9 mouse cellular contexts compared by ENCODE assay signal in the genomic region with DNA sequence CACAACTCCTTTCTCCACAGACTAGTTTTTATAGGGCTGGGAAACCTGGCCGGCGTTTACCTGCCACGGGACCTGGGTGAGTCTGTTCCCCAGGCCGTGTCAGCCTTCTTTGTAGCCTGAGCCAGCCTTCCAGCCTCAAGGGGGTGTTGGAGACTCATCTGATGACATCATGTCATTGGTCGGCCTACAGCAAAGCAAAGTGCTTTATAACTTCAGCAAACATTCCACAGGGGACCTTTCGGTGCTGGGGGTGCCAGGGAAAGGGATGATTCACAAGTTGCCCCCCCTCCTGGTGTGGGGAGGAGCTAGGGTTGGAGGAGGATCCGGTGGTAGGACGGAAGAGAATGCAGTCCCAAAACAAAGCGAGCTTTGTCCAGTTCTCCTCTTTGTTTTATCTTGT. TPM values are rescaled to one million over a fixed set of nuclear protein-coding genes. Genes with fewer than 3 reads are reported as not detected.
DNase-seq lines count a peak whose midpoint lies in the region; ATAC-seq and TF ChIP-seq lines count a peak whose summit lies in the region.
"Had no signal": no experiment of that assay in that cellular context is flagged by ENCODE, and none has a peak within 500 bp of the region (broad histone marks: within the 10 kb centered on the region; RNA-seq: fewer than 3 reads in every experiment).

No protein-coding gene starts in this region.

- DNase-seq in forebrain, postnatal 0 days: no peak
- DNase-seq in brain, adult 2 months (ENCODE audit: low read depth, low spot score): peak; percentile 91
- peak; percentile 64 to 74 for DNase-seq in heart, postnatal 14 days
- peak; percentile 70 to 81 for DNase-seq in kidney, postnatal 4 days
- DNase-seq in cerebellum, postnatal 36 days: no peak

- no peak overlapping the region for H3K9ac ChIP-seq in forebrain, postnatal 0 days
- no peak overlapping the region for H3K9ac ChIP-seq in forebrain, embryonic 13.5 days
- no peak overlapping the region for H3K9ac ChIP-seq in neural tube, embryonic 13.5 days

- H3K4me2 ChIP-seq in forebrain, postnatal 0 days (ENCODE audit: low read depth): 0 out of 2 replicates have a peak overlapping the region, but pooled peaks have one; percentile 65
- no peak overlapping the region for H3K4me2 ChIP-seq in forebrain, embryonic 13.5 days
- H3K4me2 ChIP-seq in neural tube, embryonic 13.5 days: peak overlapping the region; percentile 70

- no peak for TF ChIP-seq CTCF in forebrain, postnatal 0 days (IDR thresholded peaks at IDR 0.05; ENCODE audit: low read depth)

- 0 out of 2 replicates have a peak, but pooled peaks cover 7% of the 10 kb centered on the region for H3K4me1 ChIP-seq in forebrain, postnatal 0 days (ENCODE audit: insufficient read depth)
- peaks cover 36% of the 10 kb centered on the region for H3K4me1 ChIP-seq in forebrain, embryonic 13.5 days
- H3K4me1 ChIP-seq in neural tube, embryonic 13.5 days (replicated peaks): peaks cover 63% of the 10 kb centered on the region

- no peak for ATAC-seq in forebrain, postnatal 0 days
- ATAC-seq in forebrain, embryonic 13.5 days: no peak
- ATAC-seq in neural tube, embryonic 13.5 days (ENCODE audit: low read depth): no peak
- ATAC-seq in frontal cortex, adult (ENCODE audit: low TSS enrichment): no peak

- H3K27me3 ChIP-seq in forebrain, postnatal 0 days (ENCODE audit: insufficient read depth, low read length): peaks cover 13% of the 10 kb centered on the region
- peaks cover 67% of the 10 kb centered on the region for H3K27me3 ChIP-seq in forebrain, embryonic 13.5 days
- H3K27me3 ChIP-seq in neural tube, embryonic 13.5 days: peaks cover 39% of the 10 kb centered on the region

- intact Hi-C loops in heart, postnatal 14 days (cut with DNase I): loop anchor here (10.0 kb wide), 1 partner anchor 220 kb away; no protein-coding TSS in a partner anchor

- H3K27ac ChIP-seq in forebrain, postnatal 0 days (ENCODE audit: low read depth, low read length): no peak overlapping the region
- H3K27ac ChIP-seq in forebrain, embryonic 13.5 days: no peak overlapping the region
- no peak overlapping the region for H3K27ac ChIP-seq in neural tube, embryonic 13.5 days (replicated peaks)

- H3K36me3 ChIP-seq in forebrain, postnatal 0 days (ENCODE audit: insufficient read depth): no peaks in the 10 kb centered on the region
- no peaks in the 10 kb centered on the region for H3K36me3 ChIP-seq in forebrain, embryonic 13.5 days (ENCODE audit: poor library complexity, severe bottlenecking)
- H3K36me3 ChIP-seq in neural tube, embryonic 13.5 days: no peaks in the 10 kb centered on the region

- no peak overlapping the region for H3K4me3 ChIP-seq in forebrain, postnatal 0 days (ENCODE audit: low read depth, low read length)
- H3K4me3 ChIP-seq in forebrain, embryonic 13.5 days: no peak overlapping the region
- H3K4me3 ChIP-seq in neural tube, embryonic 13.5 days: 0 out of 2 replicates have a peak overlapping the region, but pooled peaks have one; percentile 46

- no peaks in the 10 kb centered on the region for H3K9me3 ChIP-seq in forebrain, postnatal 0 days (ENCODE audit: low read length)
- no peaks in the 10 kb centered on the region for H3K9me3 ChIP-seq in forebrain, embryonic 13.5 days (replicated peaks)
- no peaks in the 10 kb centered on the region for H3K9me3 ChIP-seq in neural tube, embryonic 13.5 days

- 27% methylated on average over 9 of the region's 9 CpGs for WGBS in forebrain, postnatal 0 days
- WGBS in forebrain, embryonic 13.5 days: 42% methylated on average over 9 of the region's 9 CpGs
- 22% methylated on average over 9 of the region's 9 CpGs for WGBS in neural tube, embryonic 13.5 days

RNA-seq across cellular contexts. Expression of a gene that starts 2.4 kb away (rescaled TPM):
- total RNA-seq in forebrain, postnatal 0 days (2014; rRNA removed): 8.3 and 8.6 TPM in 2 replicates
- 10.6 and 13.5 TPM in 2 replicates for polyA plus RNA-seq in forebrain, postnatal 0 days (2015; fragmentation: Nextera tagmentation; extraction: Ambion mirVana)
- polyA plus RNA-seq in forebrain, embryonic 13.5 days (2015; fragmentation: Nextera tagmentation; extraction: Ambion mirVana): 5.0 and 5.5 TPM in 2 replicates
- total RNA-seq in heart, postnatal 14 days (2021): 10 to 100 TPM; 47.5 to 50.8 TPM
- polyA plus RNA-seq in neural tube, embryonic 13.5 days (2015; fragmentation: Nextera tagmentation; extraction: Ambion mirVana): 11.5 and 13.7 TPM in 2 replicates

RNA-seq across cellular contexts. Expression of a gene that starts 10.5 kb away (rescaled TPM):
- not detected in 2 replicates for total RNA-seq in forebrain, postnatal 0 days (2014; rRNA removed)
- 0.52 TPM in 1 of 2 replicates, not detected in the other for polyA plus RNA-seq in forebrain, postnatal 0 days (2015; fragmentation: Nextera tagmentation; extraction: Ambion mirVana)
- polyA plus RNA-seq in forebrain, embryonic 13.5 days (2015; fragmentation: Nextera tagmentation; extraction: Ambion mirVana): not detected in 2 replicates
- under 1 TPM in 1 of 2 experiments, not detected in 1; 0.53 TPM for total RNA-seq in heart, postnatal 14 days (2021)
- not detected in 2 replicates for polyA plus RNA-seq in neural tube, embryonic 13.5 days (2015; fragmentation: Nextera tagmentation; extraction: Ambion mirVana)
- total RNA-seq: gastrocnemius, postnatal 4 days had no signal

RNA-seq across cellular contexts. Expression of a gene that starts 32.2 kb away (rescaled TPM):
- total RNA-seq in forebrain, postnatal 0 days (2014; rRNA removed): 37.0 and 42.9 TPM in 2 replicates
- polyA plus RNA-seq in forebrain, postnatal 0 days (2015; fragmentation: Nextera tagmentation; extraction: Ambion mirVana): 54.8 and 55.7 TPM in 2 replicates
- polyA plus RNA-seq in forebrain, embryonic 13.5 days (2015; fragmentation: Nextera tagmentation; extraction: Ambion mirVana): 50.3 and 53.7 TPM in 2 replicates
- total RNA-seq in heart, postnatal 14 days (2021): 10 to 100 TPM; 38.4 to 39.7 TPM
- polyA plus RNA-seq in neural tube, embryonic 13.5 days (2015; fragmentation: Nextera tagmentation; extraction: Ambion mirVana): 44.0 and 51.0 TPM in 2 replicates

RNA-seq across cellular contexts. Expression of a gene that starts 41.9 kb away (rescaled TPM):
- 0.57 and 0.77 TPM in 2 replicates for total RNA-seq in forebrain, postnatal 0 days (2014; rRNA removed)
- 1.2 and 1.7 TPM in 2 replicates for polyA plus RNA-seq in forebrain, postnatal 0 days (2015; fragmentation: Nextera tagmentation; extraction: Ambion mirVana)
- polyA plus RNA-seq in forebrain, embryonic 13.5 days (2015; fragmentation: Nextera tagmentation; extraction: Ambion mirVana): 0.92 and 0.93 TPM in 2 replicates
- total RNA-seq in heart, postnatal 14 days (2021): 10 to 100 TPM; 20.3 to 20.6 TPM
- polyA plus RNA-seq in neural tube, embryonic 13.5 days (2015; fragmentation: Nextera tagmentation; extraction: Ambion mirVana): 1.7 and 2.0 TPM in 2 replicates

RNA-seq across cellular contexts. Expression of a gene that starts 54.7 kb away (rescaled TPM):
- not detected in 2 replicates for total RNA-seq in forebrain, postnatal 0 days (2014; rRNA removed)
- not detected in 2 replicates for polyA plus RNA-seq in forebrain, postnatal 0 days (2015; fragmentation: Nextera tagmentation; extraction: Ambion mirVana)
- 0.15 and 0.16 TPM in 2 replicates for polyA plus RNA-seq in forebrain, embryonic 13.5 days (2015; fragmentation: Nextera tagmentation; extraction: Ambion mirVana)
- not detected for total RNA-seq in heart, postnatal 14 days (2021)
- polyA plus RNA-seq in neural tube, embryonic 13.5 days (2015; fragmentation: Nextera tagmentation; extraction: Ambion mirVana): 0.37 TPM in 1 of 2 replicates, not detected in the other
- total RNA-seq: gastrocnemius, postnatal 4 days had no signal

Comparison
In these comparisons a context has a peak if more than half of its experiments do, and no peak if none do; other contexts are left out.
1. DNase-seq: peak in brain, adult 2 months (single experiment), heart, postnatal 14 days (2 of 2) and kidney, postnatal 4 days (2 of 2); none in forebrain, postnatal 0 days (single experiment) and cerebellum, postnatal 36 days (0 of 2).